Mouse (Mus musculus) embryonic fibroblast, embryonic 13.5 days (primary cell): ENCODE results near the gene Dock9.

Source experiments
- CTCF ChIP-seq: IDR thresholded peaks from 2 replicates; pipeline ENCODE4 v1.5.1; 2011; ENCODE audit warnings: mild to moderate bottlenecking, control low read depth, low read length, moderate library complexity, borderline replicate concordance; ENCODE audit not compliant: insufficient read depth
- POLR2A ChIP-seq: IDR thresholded peaks from 2 replicates; pipeline ENCODE4 v1.6.1; 2011; ENCODE audit warnings: low read depth, mild to moderate bottlenecking, control low read depth, low read length, moderate library complexity

- TF ChIP-seq CTCF: no peak
- no peak for TF ChIP-seq POLR2A
These were observed 191.2 kb downstream of the Dock9 start for GRCm38 (mm10) chr14:121606433-121606832.
